Mouse (Mus musculus) cerebellum, adult 11 months (tissue): ENCODE measurements around the gene Ntrk3.

Experiments used
- DNase-seq: peaks from one replicate; pipeline ENCODE4 v3.0.0; 2022

The Ntrk3 gene

GRCm38 (mm10) chr7:78145251-78145650 is 592.6 kb downstream of the Ntrk3 start:
- no peak for DNase-seq

GRCm38 (mm10) chr7:78144849-78145248 is 593.0 kb downstream of the Ntrk3 start:
- no peak for DNase-seq

GRCm38 (mm10) chr7:78129966-78130365 is 607.8 kb downstream of the Ntrk3 start:
- DNase-seq, result no peak
